Mouse (Mus musculus): ENCODE results near the gene Rab44.

DNA sequence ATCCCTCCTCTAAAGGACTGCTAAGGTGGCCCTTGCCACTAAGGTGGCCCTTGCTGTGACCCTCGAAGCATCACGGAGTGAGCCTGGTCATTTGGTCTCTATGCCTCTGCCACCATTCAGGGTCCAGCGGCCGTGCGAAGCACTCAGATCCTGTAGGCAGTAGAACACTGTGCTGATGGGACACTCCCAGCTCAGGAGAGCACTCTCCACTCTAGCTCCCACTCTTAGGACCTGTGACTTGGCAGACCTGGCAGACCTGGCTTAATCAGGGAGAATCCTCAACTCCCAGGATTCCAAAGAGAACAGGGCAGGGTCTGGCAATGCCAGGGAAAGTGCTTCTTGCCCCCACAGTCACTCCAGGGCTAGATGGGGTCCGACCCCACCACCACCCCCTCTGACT, 66.0 kb downstream of the Rab44 start:
- TF ChIP-seq GATA1 (IDR thresholded peaks at IDR 0.05; ENCODE audit: borderline replicate concordance, low read length) (no peak), FLI1 (IDR thresholded peaks at IDR 0.05; ENCODE audit: low read length) (no peak)
